Mouse (Mus musculus): ENCODE data around the gene Zmynd10. TPM values are rescaled to one million over a fixed set of nuclear protein-coding genes. Genes with fewer than 3 reads are reported as not detected.

Gene Zmynd10
- total and polyA plus RNA-seq, 3 experiments = 1.1 to 6.2 TPM; not detected in 1

DNA sequence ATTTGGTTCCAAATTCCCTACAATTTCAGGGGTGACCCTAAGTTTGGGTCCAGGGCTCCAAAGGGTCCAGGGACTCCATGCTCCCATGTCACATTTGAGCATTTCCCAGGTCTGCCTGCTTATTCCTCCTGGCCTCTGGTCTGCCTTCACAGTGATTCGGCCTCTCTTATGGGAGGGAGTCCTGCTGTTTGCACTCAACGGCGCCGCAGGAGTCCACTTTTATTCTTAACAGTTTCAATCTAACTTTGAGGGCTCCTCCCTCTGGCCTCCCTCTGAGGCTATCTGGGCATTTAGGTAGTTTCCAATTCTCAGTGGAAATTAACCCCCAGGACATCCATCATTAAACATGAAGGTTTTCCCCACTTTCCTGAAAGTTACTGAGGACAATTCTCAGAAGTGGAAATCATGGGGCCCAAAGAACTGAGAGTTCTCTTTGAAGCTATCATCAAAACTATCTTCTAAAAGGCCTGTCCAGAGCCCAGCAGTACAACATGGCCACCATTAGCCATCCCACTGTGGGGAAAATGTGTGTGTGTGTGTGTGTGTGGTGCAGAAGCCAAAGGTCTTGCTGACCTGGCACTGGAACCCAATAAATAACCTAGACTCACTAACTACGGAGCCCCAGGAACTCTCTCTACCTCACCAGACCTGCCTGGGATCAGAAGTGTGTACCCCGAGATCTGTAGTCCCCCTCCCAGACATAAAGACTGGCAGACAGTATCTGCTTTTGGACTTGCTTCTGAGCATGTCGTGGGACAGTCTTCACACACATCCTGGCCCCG, 47.4 kb downstream of the Zmynd10 start:
- peaks cover 69% of the 10 kb centered on the region for H3K36me3 ChIP-seq (replicated peaks)

GRCm38 (mm10) chr9:107596619-107597569, 49.8 kb downstream of the Zmynd10 start:
- no peak for TF ChIP-seq POLR2AphosphoS5 (IDR thresholded peaks at IDR 0.05; ENCODE audit: insufficient replicate concordance, low read depth, low read length)
- TF ChIP-seq CTCF (IDR thresholded peaks at IDR 0.05; ENCODE audit: low read depth, low read length) = no peak
- no peak for TF ChIP-seq GATA2 (IDR thresholded peaks at IDR 0.05; ENCODE audit: borderline replicate concordance, low read depth, low read length)
- no peak for TF ChIP-seq TAL1 (conservative IDR thresholded peaks at IDR 0.05; ENCODE audit: low read depth, low read length)
- no peak for TF ChIP-seq GATA1 (IDR thresholded peaks at IDR 0.05; ENCODE audit: borderline replicate concordance, low read length)
- peaks cover 47% of the 10 kb centered on the region for H3K4me1 ChIP-seq (ENCODE audit: insufficient read depth, low read depth, low read length)
- DNase-seq (ENCODE audit: low spot score) (no peak), ATAC-seq (ENCODE audit: extremely low read depth, insufficient number of reproducible peaks, low FRiP score, poor library complexity, severe bottlenecking) (no peak)
- no peaks in the 10 kb centered on the region for H3K9me3 ChIP-seq (replicated peaks)
- peaks cover 42% of the 10 kb centered on the region for H3K27me3 ChIP-seq (ENCODE audit: insufficient read depth, low read length)
- H3K4me3 ChIP-seq (ENCODE audit: low read depth, low read length) = no peak overlapping the region
- H3K36me3 ChIP-seq (replicated peaks) = peaks cover 44% of the 10 kb centered on the region

More for the DNA sequence above, 47.4 kb downstream of the Zmynd10 start:
- peaks cover 51% of the 10 kb centered on the region for H3K4me1 ChIP-seq (ENCODE audit: insufficient read depth, low read depth, low read length)
- no peak overlapping the region for H3K4me3 ChIP-seq (ENCODE audit: low read depth, low read length)
- TF ChIP-seq POLR2AphosphoS5 (IDR thresholded peaks at IDR 0.05; ENCODE audit: insufficient replicate concordance, low read depth, low read length) = no peak
- no peak for TF ChIP-seq GATA1 (IDR thresholded peaks at IDR 0.05; ENCODE audit: borderline replicate concordance, low read length)
- no peak for TF ChIP-seq GATA2 (IDR thresholded peaks at IDR 0.05; ENCODE audit: borderline replicate concordance, low read depth, low read length)
- TF ChIP-seq TAL1 (conservative IDR thresholded peaks at IDR 0.05; ENCODE audit: low read depth, low read length) = no peak
- TF ChIP-seq CTCF (IDR thresholded peaks at IDR 0.05; ENCODE audit: low read depth, low read length) = no peak
- no peaks in the 10 kb centered on the region for H3K9me3 ChIP-seq (replicated peaks)
- no peak for ATAC-seq (ENCODE audit: extremely low read depth, insufficient number of reproducible peaks, low FRiP score, poor library complexity, severe bottlenecking)
- peaks cover 18% of the 10 kb centered on the region for H3K27me3 ChIP-seq (ENCODE audit: insufficient read depth, low read length)
- no peak for DNase-seq (ENCODE audit: low spot score)

DNA sequence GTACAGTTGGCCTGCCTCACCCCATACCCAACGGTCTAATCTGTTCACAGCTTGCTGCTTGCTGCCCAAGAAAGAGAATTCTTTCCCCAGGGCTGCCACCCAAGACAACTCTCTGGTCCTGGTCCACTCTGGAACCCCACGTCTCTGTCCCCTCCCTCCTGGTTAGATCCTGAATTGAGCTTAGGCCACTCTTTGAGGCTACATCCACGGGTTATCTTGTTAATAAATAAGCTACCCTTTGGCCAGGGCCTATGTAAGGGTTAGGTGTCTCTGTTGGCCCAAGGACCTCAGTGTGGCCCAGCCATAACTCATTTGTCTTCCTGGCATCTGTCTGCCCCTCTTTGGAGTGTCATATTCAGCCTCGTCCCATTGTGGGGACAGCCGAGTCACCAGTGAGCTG, 51.3 kb downstream of the Zmynd10 start:
- TF ChIP-seq GATA2 (IDR thresholded peaks at IDR 0.05; ENCODE audit: borderline replicate concordance, low read depth, low read length) (no peak), TAL1 (conservative IDR thresholded peaks at IDR 0.05; ENCODE audit: low read depth, low read length) (no peak), POLR2AphosphoS5 (IDR thresholded peaks at IDR 0.05; ENCODE audit: insufficient replicate concordance, low read depth, low read length) (no peak), GATA1 (IDR thresholded peaks at IDR 0.05; ENCODE audit: borderline replicate concordance, low read length) (no peak), CTCF (IDR thresholded peaks at IDR 0.05; ENCODE audit: low read depth, low read length) (no peak)
- DNase-seq (ENCODE audit: low spot score) (no peak), ATAC-seq (ENCODE audit: extremely low read depth, insufficient number of reproducible peaks, low FRiP score, poor library complexity, severe bottlenecking) (no peak)
- Histone ChIP-seq H3K27me3 (ENCODE audit: insufficient read depth, low read length) (peaks cover 50% of the 10 kb centered on the region), H3K4me1 (ENCODE audit: insufficient read depth, low read depth, low read length) (peaks cover 48% of the 10 kb centered on the region), H3K9me3 (replicated peaks) (no peaks in the 10 kb centered on the region), H3K36me3 (replicated peaks) (peaks cover 29% of the 10 kb centered on the region), H3K4me3 (ENCODE audit: low read depth, low read length) (no peak overlapping the region)

DNA sequence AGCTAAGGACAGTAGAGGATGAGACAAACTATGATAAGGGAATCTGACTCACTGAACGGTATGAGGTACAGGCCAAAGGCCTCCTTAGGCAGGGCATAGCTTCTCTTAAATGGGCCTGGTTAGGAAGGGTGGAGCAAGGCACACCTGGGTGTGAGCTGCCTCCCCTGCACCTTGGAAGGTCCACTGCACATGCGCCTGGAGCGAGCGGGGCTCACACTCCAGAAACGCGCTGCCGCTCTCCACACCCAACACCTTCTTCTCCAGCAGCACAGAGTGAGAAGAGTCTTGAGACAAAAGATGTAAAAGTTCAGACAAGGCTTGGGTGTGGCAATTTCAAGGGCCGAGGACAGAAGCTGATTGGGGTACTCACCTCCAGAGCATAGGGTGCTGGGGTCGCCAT, 52.3 kb downstream of the Zmynd10 start:
- Histone ChIP-seq H3K4me3 (ENCODE audit: low read depth, low read length) (no peak overlapping the region), H3K4me1 (ENCODE audit: insufficient read depth, low read depth, low read length) (peaks cover 39% of the 10 kb centered on the region), H3K9me3 (replicated peaks) (no peaks in the 10 kb centered on the region), H3K36me3 (replicated peaks) (peaks cover 19% of the 10 kb centered on the region), H3K27me3 (ENCODE audit: insufficient read depth, low read length) (peaks cover 60% of the 10 kb centered on the region)
- DNase-seq (ENCODE audit: low spot score) (no peak), ATAC-seq (ENCODE audit: extremely low read depth, insufficient number of reproducible peaks, low FRiP score, poor library complexity, severe bottlenecking) (no peak)
- TF ChIP-seq POLR2AphosphoS5 (IDR thresholded peaks at IDR 0.05; ENCODE audit: insufficient replicate concordance, low read depth, low read length) (no peak), GATA1 (IDR thresholded peaks at IDR 0.05; ENCODE audit: borderline replicate concordance, low read length) (no peak), TAL1 (conservative IDR thresholded peaks at IDR 0.05; ENCODE audit: low read depth, low read length) (no peak), GATA2 (IDR thresholded peaks at IDR 0.05; ENCODE audit: borderline replicate concordance, low read depth, low read length) (no peak), CTCF (IDR thresholded peaks at IDR 0.05; ENCODE audit: low read depth, low read length) (no peak)

- peaks cover 62% of the 10 kb centered on the region for H3K27me3 ChIP-seq (ENCODE audit: insufficient read depth, low read length)
- ATAC-seq (ENCODE audit: extremely low read depth, insufficient number of reproducible peaks, low FRiP score, poor library complexity, severe bottlenecking) (no peak), DNase-seq (ENCODE audit: low spot score) (no peak)
- H3K4me1 ChIP-seq (ENCODE audit: insufficient read depth, low read depth, low read length) = peaks cover 42% of the 10 kb centered on the region
- H3K36me3 ChIP-seq (replicated peaks) = peaks cover 15% of the 10 kb centered on the region
- no peaks in the 10 kb centered on the region for H3K9me3 ChIP-seq (replicated peaks)
- TF ChIP-seq CTCF (IDR thresholded peaks at IDR 0.05; ENCODE audit: low read depth, low read length) (no peak), GATA1 (IDR thresholded peaks at IDR 0.05; ENCODE audit: borderline replicate concordance, low read length) (no peak), TAL1 (conservative IDR thresholded peaks at IDR 0.05; ENCODE audit: low read depth, low read length) (no peak), GATA2 (IDR thresholded peaks at IDR 0.05; ENCODE audit: borderline replicate concordance, low read depth, low read length) (no peak), POLR2AphosphoS5 (IDR thresholded peaks at IDR 0.05; ENCODE audit: insufficient replicate concordance, low read depth, low read length) (no peak)
- no peak overlapping the region for H3K4me3 ChIP-seq (ENCODE audit: low read depth, low read length)
Observed at GRCm38 (mm10) chr9:107599842-107600241, 52.7 kb downstream of the Zmynd10 start.

DNA sequence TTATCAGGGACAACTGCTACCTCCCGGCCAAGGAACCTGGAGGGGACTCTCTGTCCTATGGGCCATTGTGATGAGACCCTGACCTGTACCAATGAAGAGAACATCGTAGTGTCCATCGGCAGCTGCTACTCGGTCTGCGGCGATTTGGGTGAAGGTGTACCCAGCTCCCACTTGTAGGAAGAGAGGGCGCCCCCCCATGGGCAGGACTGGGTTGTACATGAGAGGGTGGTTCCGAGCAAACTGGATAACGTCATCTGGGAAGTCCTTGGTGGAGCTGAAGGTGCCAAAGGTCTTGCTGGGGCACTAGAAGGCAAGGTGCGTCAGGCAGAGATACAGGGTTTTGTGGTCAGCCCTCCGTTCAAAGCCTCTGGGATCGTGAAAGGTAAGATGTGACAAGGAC, 53.6 kb downstream of the Zmynd10 start:
- peaks cover 7% of the 10 kb centered on the region for H3K36me3 ChIP-seq (replicated peaks)
- no peaks in the 10 kb centered on the region for H3K9me3 ChIP-seq (replicated peaks)
- peaks cover 48% of the 10 kb centered on the region for H3K4me1 ChIP-seq (ENCODE audit: insufficient read depth, low read depth, low read length)
- no peak overlapping the region for H3K4me3 ChIP-seq (ENCODE audit: low read depth, low read length)
- H3K27me3 ChIP-seq (ENCODE audit: insufficient read depth, low read length) = peaks cover 71% of the 10 kb centered on the region
- ATAC-seq (ENCODE audit: extremely low read depth, insufficient number of reproducible peaks, low FRiP score, poor library complexity, severe bottlenecking) = no peak
- 0 out of 2 replicates have a peak, but pooled peaks have one; percentile 2 for TF ChIP-seq CTCF (IDR thresholded peaks at IDR 0.05; ENCODE audit: low read depth, low read length)
- no peak for TF ChIP-seq TAL1 (conservative IDR thresholded peaks at IDR 0.05; ENCODE audit: low read depth, low read length)
- DNase-seq (ENCODE audit: low spot score) = no peak

Other genes starting within 250 kb of the Zmynd10 start
- 29.6 and 42.6 TPM in 2 replicates for gene Hemk1, start 208.9 kb upstream of the Zmynd10 start, total RNA-seq (2014; fragmentation: Nextera tagmentation)
- gene Hemk1, start 208.9 kb upstream of the Zmynd10 start, total RNA-seq (2017) = 35.6 and 48.6 TPM in 2 replicates
- gene Hemk1, start 208.9 kb upstream of the Zmynd10 start, polyA plus RNA-seq (2012) = 9.4 and 11.0 TPM in 2 replicates
- gene 6430571L13Rik, start 206.7 kb upstream of the Zmynd10 start, total RNA-seq (2014; fragmentation: Nextera tagmentation) = 1.3 TPM in 1 of 2 replicates, not detected in the other
- gene 6430571L13Rik, start 206.7 kb upstream of the Zmynd10 start, total RNA-seq (2017) = 0.64 and 0.76 TPM in 2 replicates
- 0.29 and 0.46 TPM in 2 replicates for gene 6430571L13Rik, start 206.7 kb upstream of the Zmynd10 start, polyA plus RNA-seq (2012)
- gene Cacna2d2, start 147.7 kb upstream of the Zmynd10 start, total RNA-seq (2014; fragmentation: Nextera tagmentation) = not detected in 2 replicates
- 0.05 and 0.06 TPM in 2 replicates for gene Cacna2d2, start 147.7 kb upstream of the Zmynd10 start, total RNA-seq (2017)
- gene Cacna2d2, start 147.7 kb upstream of the Zmynd10 start, polyA plus RNA-seq (2012) = 0.09 TPM in 1 of 2 replicates, not detected in the other
- gene Tmem115, start 13.4 kb upstream of the Zmynd10 start, total RNA-seq (2014; fragmentation: Nextera tagmentation) = 20.5 and 22.1 TPM in 2 replicates
- gene Tmem115, start 13.4 kb upstream of the Zmynd10 start, total RNA-seq (2017) = 16.6 and 18.0 TPM in 2 replicates
- gene Tmem115, start 13.4 kb upstream of the Zmynd10 start, polyA plus RNA-seq (2012) = 23.2 and 27.1 TPM in 2 replicates
- gene Cyb561d2, start 5.1 kb upstream of the Zmynd10 start, total RNA-seq (2014; fragmentation: Nextera tagmentation) = 1.9 TPM in 1 of 2 replicates, not detected in the other
- 23.1 and 30.2 TPM in 2 replicates for gene Cyb561d2, start 5.1 kb upstream of the Zmynd10 start, total RNA-seq (2017)
- 10.6 and 11.7 TPM in 2 replicates for gene Cyb561d2, start 5.1 kb upstream of the Zmynd10 start, polyA plus RNA-seq (2012)
- gene Nprl2, start 5.1 kb upstream of the Zmynd10 start, total RNA-seq (2014; fragmentation: Nextera tagmentation) = 16.3 and 22.6 TPM in 2 replicates
- 18.4 and 35.0 TPM in 2 replicates for gene Nprl2, start 5.1 kb upstream of the Zmynd10 start, total RNA-seq (2017)
- gene Nprl2, start 5.1 kb upstream of the Zmynd10 start, polyA plus RNA-seq (2012) = 1.4 and 1.7 TPM in 2 replicates
- 15.4 and 19.4 TPM in 2 replicates for gene Rassf1, start 4.3 kb downstream of the Zmynd10 start, total RNA-seq (2014; fragmentation: Nextera tagmentation)
- 29.5 and 35.4 TPM in 2 replicates for gene Rassf1, start 4.3 kb downstream of the Zmynd10 start, total RNA-seq (2017)
- gene Rassf1, start 4.3 kb downstream of the Zmynd10 start, polyA plus RNA-seq (2012) = 10.7 and 12.1 TPM in 2 replicates
- 30.4 and 33.1 TPM in 2 replicates for gene Tusc2, start 16.0 kb downstream of the Zmynd10 start, total RNA-seq (2014; fragmentation: Nextera tagmentation)
- 16.0 and 21.3 TPM in 2 replicates for gene Tusc2, start 16.0 kb downstream of the Zmynd10 start, total RNA-seq (2017)
- gene Tusc2, start 16.0 kb downstream of the Zmynd10 start, polyA plus RNA-seq (2012) = 24.4 and 45.3 TPM in 2 replicates
- 11.7 and 16.8 TPM in 2 replicates for gene Hyal2, start 20.6 kb downstream of the Zmynd10 start, total RNA-seq (2014; fragmentation: Nextera tagmentation)
- gene Hyal2, start 20.6 kb downstream of the Zmynd10 start, total RNA-seq (2017) = 4.2 and 5.5 TPM in 2 replicates
- gene Hyal2, start 20.6 kb downstream of the Zmynd10 start, polyA plus RNA-seq (2012) = 28.9 and 33.9 TPM in 2 replicates
- 6.6 and 7.3 TPM in 2 replicates for gene Hyal1, start 29.6 kb downstream of the Zmynd10 start, total RNA-seq (2014; fragmentation: Nextera tagmentation)
- 1.9 and 2.3 TPM in 2 replicates for gene Hyal1, start 29.6 kb downstream of the Zmynd10 start, total RNA-seq (2017)
- gene Hyal1, start 29.6 kb downstream of the Zmynd10 start, polyA plus RNA-seq (2012) = 1.4 and 2.2 TPM in 2 replicates
- 17.1 and 17.4 TPM in 2 replicates for gene Naa80, start 31.6 kb downstream of the Zmynd10 start, total RNA-seq (2014; fragmentation: Nextera tagmentation)
- 13.1 and 14.6 TPM in 2 replicates for gene Naa80, start 31.6 kb downstream of the Zmynd10 start, total RNA-seq (2017)
- 53.5 and 53.8 TPM in 2 replicates for gene Naa80, start 31.6 kb downstream of the Zmynd10 start, polyA plus RNA-seq (2012)
- gene Hyal3, start 33.5 kb downstream of the Zmynd10 start, total RNA-seq (2014; fragmentation: Nextera tagmentation) = 4.6 and 7.7 TPM in 2 replicates
- gene Hyal3, start 33.5 kb downstream of the Zmynd10 start, total RNA-seq (2017) = 1.1 and 1.4 TPM in 2 replicates
- 0.29 and 0.53 TPM in 2 replicates for gene Hyal3, start 33.5 kb downstream of the Zmynd10 start, polyA plus RNA-seq (2012)
- gene Ifrd2, start 40.3 kb downstream of the Zmynd10 start, total RNA-seq (2014; fragmentation: Nextera tagmentation) = 178 and 183 TPM in 2 replicates
- gene Ifrd2, start 40.3 kb downstream of the Zmynd10 start, total RNA-seq (2017) = 76.0 and 76.7 TPM in 2 replicates
- 153 and 156 TPM in 2 replicates for gene Ifrd2, start 40.3 kb downstream of the Zmynd10 start, polyA plus RNA-seq (2012)
- not detected in 2 replicates for gene Sema3b, start 61.9 kb downstream of the Zmynd10 start, total RNA-seq (2014; fragmentation: Nextera tagmentation)
- 0.27 TPM in 1 of 2 replicates, not detected in the other for gene Sema3b, start 61.9 kb downstream of the Zmynd10 start, total RNA-seq (2017)
- gene Sema3b, start 61.9 kb downstream of the Zmynd10 start, polyA plus RNA-seq (2012) = not detected in 2 replicates
- 337 and 375 TPM in 2 replicates for gene Gnai2, start 88.1 kb downstream of the Zmynd10 start, total RNA-seq (2014; fragmentation: Nextera tagmentation)
- gene Gnai2, start 88.1 kb downstream of the Zmynd10 start, total RNA-seq (2017) = 232 TPM in 2 replicates
- gene Gnai2, start 88.1 kb downstream of the Zmynd10 start, polyA plus RNA-seq (2012) = 657 and 787 TPM in 2 replicates
- gene Slc38a3, start 122.2 kb downstream of the Zmynd10 start, total RNA-seq (2014; fragmentation: Nextera tagmentation) = not detected in 2 replicates
- gene Slc38a3, start 122.2 kb downstream of the Zmynd10 start, total RNA-seq (2017) = 0.11 and 0.12 TPM in 2 replicates
- not detected in 2 replicates for gene Slc38a3, start 122.2 kb downstream of the Zmynd10 start, polyA plus RNA-seq (2012)
- not detected in 2 replicates for gene Gnat1, start 132.4 kb downstream of the Zmynd10 start, total RNA-seq (2014; fragmentation: Nextera tagmentation)
- 0.05 TPM in 1 of 2 replicates, not detected in the other for gene Gnat1, start 132.4 kb downstream of the Zmynd10 start, total RNA-seq (2017)
- gene Gnat1, start 132.4 kb downstream of the Zmynd10 start, polyA plus RNA-seq (2012) = not detected in 2 replicates
- not detected in 2 replicates for gene Sema3f, start 163.2 kb downstream of the Zmynd10 start, total RNA-seq (2014; fragmentation: Nextera tagmentation)
- gene Sema3f, start 163.2 kb downstream of the Zmynd10 start, total RNA-seq (2017) = 0.11 and 0.52 TPM in 2 replicates
- 0.07 and 0.09 TPM in 2 replicates for gene Sema3f, start 163.2 kb downstream of the Zmynd10 start, polyA plus RNA-seq (2012)
- gene Rbm5, start 223.7 kb downstream of the Zmynd10 start, total RNA-seq (2014; fragmentation: Nextera tagmentation) = 355 and 467 TPM in 2 replicates
- 261 and 271 TPM in 2 replicates for gene Rbm5, start 223.7 kb downstream of the Zmynd10 start, total RNA-seq (2017)
- 14.3 and 23.4 TPM in 2 replicates for gene Rbm5, start 223.7 kb downstream of the Zmynd10 start, polyA plus RNA-seq (2012)